Mouse (Mus musculus): ENCODE measurements around the gene 1700034J05Rik. TPM values are rescaled to one million over a fixed set of nuclear protein-coding genes. Genes with fewer than 3 reads are reported as not detected.

Gene 1700034J05Rik
- polyA plus RNA-seq, 1 experiment from 2014 or later, result 0.34 TPM

Other genes with a start within 250 kb of the 1700034J05Rik start
- gene Stk38l, start 229.4 kb downstream of the 1700034J05Rik start, polyA plus RNA-seq (2014; fragmentation: Nextera tagmentation; extraction: Ambion mirVana), result 21.8 and 21.9 TPM in 2 replicates
- gene Arntl2, start 158.4 kb downstream of the 1700034J05Rik start, polyA plus RNA-seq (2014; fragmentation: Nextera tagmentation; extraction: Ambion mirVana), result 2.2 and 2.6 TPM in 2 replicates
- not detected in 2 replicates for gene Smco2, start 104.3 kb downstream of the 1700034J05Rik start, polyA plus RNA-seq (2014; fragmentation: Nextera tagmentation; extraction: Ambion mirVana)
- gene Ppfibp1, start 65.9 kb downstream of the 1700034J05Rik start, polyA plus RNA-seq (2014; fragmentation: Nextera tagmentation; extraction: Ambion mirVana), result 48.1 and 50.4 TPM in 2 replicates
- 1.8 and 2.5 TPM in 2 replicates for gene Rep15, start 78.2 kb upstream of the 1700034J05Rik start, polyA plus RNA-seq (2014; fragmentation: Nextera tagmentation; extraction: Ambion mirVana)
- gene Mrps35, start 88.3 kb upstream of the 1700034J05Rik start, polyA plus RNA-seq (2014; fragmentation: Nextera tagmentation; extraction: Ambion mirVana), result 149 TPM in 2 replicates
- gene Mansc4, start 132.6 kb upstream of the 1700034J05Rik start, polyA plus RNA-seq (2014; fragmentation: Nextera tagmentation; extraction: Ambion mirVana), result 2.6 and 3.0 TPM in 2 replicates
- 11.2 and 11.3 TPM in 2 replicates for gene Klhl42, start 137.0 kb upstream of the 1700034J05Rik start, polyA plus RNA-seq (2014; fragmentation: Nextera tagmentation; extraction: Ambion mirVana)